30 mouse cellular contexts compared by ENCODE assay signal in the genomic region with DNA sequence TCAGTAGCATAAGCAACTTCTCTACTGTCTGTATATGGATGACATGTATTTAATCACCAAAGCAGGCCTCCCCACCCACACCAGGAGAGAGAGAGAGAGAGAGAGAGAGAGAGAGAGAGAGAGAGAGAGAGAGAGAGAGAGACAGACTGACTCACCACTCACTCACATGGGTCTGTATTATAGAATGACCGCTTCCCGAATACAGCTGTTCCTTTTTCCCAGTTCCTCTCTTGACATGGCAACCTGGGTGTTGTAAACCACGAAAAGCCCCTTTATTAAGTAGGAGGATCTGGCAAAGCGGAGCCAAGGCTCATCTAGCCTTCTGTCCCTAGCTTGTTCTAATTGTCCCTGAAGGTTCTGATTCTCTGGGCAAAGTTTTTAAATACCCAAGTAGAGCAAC.
DNase-seq lines count a peak whose midpoint lies in the region; ATAC-seq and TF ChIP-seq lines count a peak whose summit lies in the region.
"Had no signal": no experiment of that assay in that cellular context is flagged by ENCODE, and none has a peak within 500 bp of the region (broad histone marks: within the 10 kb centered on the region; RNA-seq: fewer than 3 reads in every experiment).

No protein-coding gene starts in this region.

- H3K9ac ChIP-seq in forebrain, postnatal 0 days: no peak overlapping the region
- no peak overlapping the region for H3K9ac ChIP-seq in forebrain, embryonic 11.5 days (ENCODE audit: low read length)
- H3K9ac ChIP-seq in heart, embryonic 13.5 days: peak overlapping the region; percentile 17; the same call in 1 of the 2 replicates
- H3K9ac ChIP-seq: embryonic facial prominence, embryonic 15.5 days; forebrain, embryonic 13.5 days; hindbrain, embryonic 12.5 days; intestine, embryonic 15.5 days; liver, embryonic 14.5 days; midbrain, embryonic 13.5 days; neural tube, embryonic 15.5 days had no signal

- no peaks in the 10 kb centered on the region for H3K79me2 ChIP-seq in macrophage (ENCODE audit: inconsistent target)

- peaks cover 31% of the 10 kb centered on the region; the same call in 1 of the 2 replicates for H3K36me3 ChIP-seq in forebrain, postnatal 0 days (ENCODE audit: insufficient read depth)
- H3K36me3 ChIP-seq in forebrain, embryonic 11.5 days (ENCODE audit: control insufficient read depth, insufficient read depth, low read length): no peaks in the 10 kb centered on the region
- peaks cover 44% of the 10 kb centered on the region for H3K36me3 ChIP-seq in heart, embryonic 13.5 days
- no peaks in the 10 kb centered on the region for H3K36me3 ChIP-seq in macrophage (ENCODE audit: inconsistent target)
- H3K36me3 ChIP-seq: embryonic facial prominence, embryonic 15.5 days; intestine, embryonic 15.5 days had no signal

- H3K9me3 ChIP-seq in forebrain, postnatal 0 days (ENCODE audit: low read length): no peaks in the 10 kb centered on the region
- H3K9me3 ChIP-seq in forebrain, embryonic 11.5 days (ENCODE audit: control insufficient read depth, low read length): no peaks in the 10 kb centered on the region
- H3K9me3 ChIP-seq in heart, embryonic 13.5 days: no peaks in the 10 kb centered on the region
- H3K9me3 ChIP-seq: embryonic facial prominence, embryonic 15.5 days; forebrain, embryonic 13.5 days; G1E; hindbrain, embryonic 12.5 days; intestine, embryonic 15.5 days; midbrain, embryonic 13.5 days; neural tube, embryonic 15.5 days had no signal

- no peak for TF ChIP-seq CTCF in forebrain, postnatal 0 days (IDR thresholded peaks at IDR 0.05; ENCODE audit: low read depth)
- TF ChIP-seq CTCF in layer of hippocampus, adult 2 months (conservative IDR thresholded peaks at IDR 0.05): no peak

- no peak overlapping the region for H3K4me2 ChIP-seq in forebrain, postnatal 0 days (ENCODE audit: low read depth)
- no peak overlapping the region for H3K4me2 ChIP-seq in forebrain, embryonic 11.5 days (ENCODE audit: low read depth, low read length, severe bottlenecking)
- no peak overlapping the region for H3K4me2 ChIP-seq in heart, embryonic 13.5 days
- H3K4me2 ChIP-seq: embryonic facial prominence, embryonic 15.5 days; forebrain, embryonic 13.5 days; hindbrain, embryonic 12.5 days; intestine, embryonic 15.5 days; midbrain, embryonic 13.5 days; neural tube, embryonic 15.5 days had no signal

- H3K27me3 ChIP-seq in forebrain, postnatal 0 days (ENCODE audit: insufficient read depth, low read length): no peaks in the 10 kb centered on the region
- H3K27me3 ChIP-seq in forebrain, embryonic 11.5 days (ENCODE audit: control insufficient read depth, insufficient read depth, low read length): no peaks in the 10 kb centered on the region
- no peaks in the 10 kb centered on the region for H3K27me3 ChIP-seq in heart, embryonic 13.5 days (replicated peaks)
- H3K27me3 ChIP-seq: embryonic facial prominence, embryonic 15.5 days; forebrain, embryonic 13.5 days; hindbrain, embryonic 12.5 days; intestine, embryonic 15.5 days; midbrain, embryonic 13.5 days; neural tube, embryonic 15.5 days had no signal

- no peak for DNase-seq in forebrain, postnatal 0 days
- no peak for DNase-seq in forebrain, embryonic 11.5 days (ENCODE audit: low spot score)
- no peak for DNase-seq in heart, adult 8-10 months (ENCODE audit: low spot score)
- DNase-seq in layer of hippocampus, adult 2 months (ENCODE audit: low spot score in 2 of 2): no peak
- DNase-seq in layer of hippocampus, adult 11-12 months (ENCODE audit: low spot score): no peak
- no peak for DNase-seq in spleen, adult 12 weeks (ENCODE audit: low spot score)
- DNase-seq: adrenal gland, adult 8-10 months; cerebellum, adult 11 months; cerebellum, adult 9-10 months; gastrocnemius, postnatal 36 days; kidney, adult 2 months; liver; lung, adult 2 months; lung, postnatal 14 days; retina, postnatal 1 day; right cerebral cortex, postnatal 14 days; thymus, adult 18-20 months; thymus, postnatal 25 days had no signal

- no peaks in the 10 kb centered on the region for H3K4me1 ChIP-seq in forebrain, postnatal 0 days (ENCODE audit: insufficient read depth)
- peaks cover 5% of the 10 kb centered on the region; the same call in 1 of the 2 replicates for H3K4me1 ChIP-seq in forebrain, embryonic 11.5 days (replicated peaks; ENCODE audit: control insufficient read depth, insufficient read depth, low read length)
- peaks cover 58% of the 10 kb centered on the region for H3K4me1 ChIP-seq in heart, embryonic 13.5 days

- ATAC-seq in forebrain, postnatal 0 days: no peak
- ATAC-seq in forebrain, embryonic 11.5 days (replicated peaks; ENCODE audit: low FRiP score): no peak
- no peak for ATAC-seq in heart, embryonic 13.5 days (ENCODE audit: extremely low read depth, insufficient number of reproducible peaks, low FRiP score, low TSS enrichment)
- ATAC-seq: forebrain, embryonic 13.5 days; hindbrain, postnatal 0 days; intestine, embryonic 15.5 days; midbrain, embryonic 13.5 days had no signal

- H3K27ac ChIP-seq in forebrain, postnatal 0 days (ENCODE audit: low read depth, low read length): peak overlapping the region; percentile 60
- no peak overlapping the region for H3K27ac ChIP-seq in forebrain, embryonic 11.5 days (ENCODE audit: low read depth, low read length)
- peak overlapping the region; percentile 66 for H3K27ac ChIP-seq in heart, embryonic 13.5 days (replicated peaks)
- peak overlapping the region; percentile 81; the same call in 1 of the 2 replicates for H3K27ac ChIP-seq in layer of hippocampus, adult 2 months
- peak overlapping the region; percentile 64 for H3K27ac ChIP-seq in macrophage
- H3K27ac ChIP-seq: hindbrain, embryonic 12.5 days; hindbrain, postnatal 0 days; intestine, embryonic 15.5 days; kidney, postnatal 0 days; liver, embryonic 14.5 days; midbrain, embryonic 13.5 days; neural tube, embryonic 15.5 days had no signal

- no peak overlapping the region for H3K4me3 ChIP-seq in forebrain, postnatal 0 days (ENCODE audit: low read depth, low read length)
- H3K4me3 ChIP-seq in forebrain, embryonic 11.5 days (ENCODE audit: low read depth, low read length): no peak overlapping the region
- H3K4me3 ChIP-seq in heart, embryonic 13.5 days: no peak overlapping the region
- H3K4me3 ChIP-seq in layer of hippocampus, adult 2 months: no peak overlapping the region
- H3K4me3 ChIP-seq in macrophage (ENCODE audit: inconsistent target): no peak overlapping the region
- H3K4me3 ChIP-seq: embryonic facial prominence, embryonic 15.5 days; forebrain, embryonic 13.5 days; hindbrain, embryonic 12.5 days; intestine, embryonic 15.5 days; midbrain, embryonic 13.5 days; neural tube, embryonic 15.5 days had no signal

- WGBS in forebrain, postnatal 0 days: 53% methylated on average over 4 of the region's 4 CpGs
- 82% methylated on average over 4 of the region's 4 CpGs for WGBS in forebrain, embryonic 11.5 days
- WGBS in heart, embryonic 13.5 days: 72% methylated on average over 4 of the region's 4 CpGs
- 18% methylated on average over 4 of the region's 4 CpGs for WGBS in macrophage (ENCODE audit: missing documents)
